Mouse (Mus musculus): ENCODE data around the gene Aoc2. TPM values are rescaled to one million over a fixed set of nuclear protein-coding genes. Genes with fewer than 3 reads are reported as not detected.

Aoc2 gene
- polyA plus RNA-seq, 1 experiment from 2014 or later = 1.0 TPM

- 69% methylated on average over 10 of the region's 10 CpGs for WGBS
- no peak for ATAC-seq (ENCODE audit: insufficient number of reproducible peaks, low FRiP score, low TSS enrichment, low read depth)
- no peak overlapping the region for H3K4me2 ChIP-seq
- H3K9ac ChIP-seq = no peak overlapping the region
- H3K27me3 ChIP-seq = no peaks in the 10 kb centered on the region
- H3K36me3 ChIP-seq = no peaks in the 10 kb centered on the region
- no peak overlapping the region for H3K27ac ChIP-seq
- no peak overlapping the region for H3K4me3 ChIP-seq
- no peaks in the 10 kb centered on the region for H3K9me3 ChIP-seq
- H3K4me1 ChIP-seq = peaks cover 3% of the 10 kb centered on the region; the same call in 1 of the 2 replicates
Measured at GRCm38 (mm10) chr11:101347083-101347775, 22.4 kb downstream of the Aoc2 start.

- H3K4me2 ChIP-seq = no peak overlapping the region
- no peak for ATAC-seq (ENCODE audit: insufficient number of reproducible peaks, low FRiP score, low TSS enrichment, low read depth)
- no peak overlapping the region for H3K27ac ChIP-seq
- H3K4me1 ChIP-seq = peaks cover 3% of the 10 kb centered on the region; the same call in 1 of the 2 replicates
- 66% methylated on average over 7 of the region's 7 CpGs for WGBS
- no peak overlapping the region for H3K9ac ChIP-seq
- H3K9me3 ChIP-seq = no peaks in the 10 kb centered on the region
- no peak overlapping the region for H3K4me3 ChIP-seq
- no peaks in the 10 kb centered on the region for H3K27me3 ChIP-seq
- no peaks in the 10 kb centered on the region for H3K36me3 ChIP-seq
Measured at GRCm38 (mm10) chr11:101348774-101349173, 23.9 kb downstream of the Aoc2 start.

GRCm38 (mm10) chr11:101349216-101349615 is 24.4 kb downstream of the Aoc2 start:
- Histone ChIP-seq H3K9me3 (no peaks in the 10 kb centered on the region), H3K27me3 (no peaks in the 10 kb centered on the region), H3K4me3 (no peak overlapping the region), H3K27ac (no peak overlapping the region), H3K36me3 (no peaks in the 10 kb centered on the region), H3K4me1 (peaks cover 3% of the 10 kb centered on the region; the same call in 1 of the 2 replicates), H3K4me2 (no peak overlapping the region), H3K9ac (no peak overlapping the region)
- ATAC-seq (ENCODE audit: insufficient number of reproducible peaks, low FRiP score, low TSS enrichment, low read depth) = no peak
- 60% methylated on average over 3 of the region's 3 CpGs for WGBS

GRCm38 (mm10) chr11:101351100-101351720 is 26.3 kb downstream of the Aoc2 start:
- no peak overlapping the region for H3K27ac ChIP-seq
- H3K36me3 ChIP-seq = no peaks in the 10 kb centered on the region
- 35% methylated on average over 11 of the region's 11 CpGs for WGBS
- H3K4me2 ChIP-seq = no peak overlapping the region
- no peak for ATAC-seq (ENCODE audit: insufficient number of reproducible peaks, low FRiP score, low TSS enrichment, low read depth)
- no peak overlapping the region for H3K9ac ChIP-seq
- H3K4me3 ChIP-seq = no peak overlapping the region
- no peaks in the 10 kb centered on the region for H3K27me3 ChIP-seq
- H3K4me1 ChIP-seq = peaks cover 3% of the 10 kb centered on the region; the same call in 1 of the 2 replicates
- H3K9me3 ChIP-seq = no peaks in the 10 kb centered on the region

- Histone ChIP-seq H3K9me3 (no peaks in the 10 kb centered on the region), H3K4me2 (no peak overlapping the region), H3K9ac (no peak overlapping the region), H3K4me1 (peaks cover 3% of the 10 kb centered on the region; the same call in 1 of the 2 replicates), H3K36me3 (no peaks in the 10 kb centered on the region), H3K4me3 (no peak overlapping the region), H3K27me3 (no peaks in the 10 kb centered on the region), H3K27ac (no peak overlapping the region)
- 33% methylated on average over 3 of the region's 3 CpGs for WGBS
- no peak for ATAC-seq (ENCODE audit: insufficient number of reproducible peaks, low FRiP score, low TSS enrichment, low read depth)
Measured at GRCm38 (mm10) chr11:101351721-101352111, 26.9 kb downstream of the Aoc2 start.

- 81% methylated on average over 12 of the region's 12 CpGs for WGBS
- ATAC-seq (ENCODE audit: insufficient number of reproducible peaks, low FRiP score, low TSS enrichment, low read depth) = no peak
- no peak overlapping the region for H3K4me2 ChIP-seq
- H3K4me1 ChIP-seq = peaks cover 3% of the 10 kb centered on the region; the same call in 1 of the 2 replicates
- no peak overlapping the region for H3K9ac ChIP-seq
- no peaks in the 10 kb centered on the region for H3K27me3 ChIP-seq
- no peak overlapping the region for H3K4me3 ChIP-seq
- H3K9me3 ChIP-seq = no peaks in the 10 kb centered on the region
- no peaks in the 10 kb centered on the region for H3K36me3 ChIP-seq
- no peak overlapping the region for H3K27ac ChIP-seq
Measured at GRCm38 (mm10) chr11:101353436-101353835, 28.6 kb downstream of the Aoc2 start.

GRCm38 (mm10) chr11:101354438-101355010 is 29.7 kb downstream of the Aoc2 start:
- H3K36me3 ChIP-seq = no peaks in the 10 kb centered on the region
- no peak overlapping the region for H3K27ac ChIP-seq
- peaks cover 3% of the 10 kb centered on the region; the same call in 1 of the 2 replicates for H3K4me1 ChIP-seq
- H3K9ac ChIP-seq = no peak overlapping the region
- ATAC-seq (ENCODE audit: insufficient number of reproducible peaks, low FRiP score, low TSS enrichment, low read depth) = no peak
- 83% methylated on average over 5 of the region's 5 CpGs for WGBS
- H3K9me3 ChIP-seq = no peaks in the 10 kb centered on the region
- H3K27me3 ChIP-seq = no peaks in the 10 kb centered on the region
- H3K4me3 ChIP-seq = no peak overlapping the region
- no peak overlapping the region for H3K4me2 ChIP-seq

- Histone ChIP-seq H3K36me3 (no peaks in the 10 kb centered on the region), H3K4me1 (peaks cover 5% of the 10 kb centered on the region; the same call in 1 of the 2 replicates), H3K27me3 (no peaks in the 10 kb centered on the region), H3K4me2 (no peak overlapping the region), H3K4me3 (no peak overlapping the region), H3K27ac (no peak overlapping the region), H3K9ac (no peak overlapping the region), H3K9me3 (no peaks in the 10 kb centered on the region)
- ATAC-seq (ENCODE audit: insufficient number of reproducible peaks, low FRiP score, low TSS enrichment, low read depth) = no peak
- 92% methylated on average over 2 of the region's 2 CpGs for WGBS
Measured at GRCm38 (mm10) chr11:101355916-101356315, 31.1 kb downstream of the Aoc2 start.

- no peaks in the 10 kb centered on the region for H3K36me3 ChIP-seq
- H3K27ac ChIP-seq = no peak overlapping the region
- H3K9ac ChIP-seq = no peak overlapping the region
- no peak for ATAC-seq (ENCODE audit: insufficient number of reproducible peaks, low FRiP score, low TSS enrichment, low read depth)
- no peaks in the 10 kb centered on the region for H3K9me3 ChIP-seq
- H3K27me3 ChIP-seq = no peaks in the 10 kb centered on the region
- 0 out of 2 replicates have a peak, but pooled peaks cover 2% of the 10 kb centered on the region for H3K4me1 ChIP-seq
- H3K4me3 ChIP-seq = no peak overlapping the region
- 83% methylated on average over 3 of the region's 3 CpGs for WGBS
- no peak overlapping the region for H3K4me2 ChIP-seq
Measured at GRCm38 (mm10) chr11:101357505-101358182, 32.8 kb downstream of the Aoc2 start.

- ATAC-seq (ENCODE audit: insufficient number of reproducible peaks, low FRiP score, low TSS enrichment, low read depth) = no peak
- Histone ChIP-seq H3K4me3 (no peak overlapping the region), H3K9ac (no peak overlapping the region), H3K36me3 (no peaks in the 10 kb centered on the region), H3K4me2 (no peak overlapping the region), H3K27me3 (no peaks in the 10 kb centered on the region), H3K9me3 (no peaks in the 10 kb centered on the region), H3K4me1 (0 out of 2 replicates have a peak, but pooled peaks cover 2% of the 10 kb centered on the region), H3K27ac (no peak overlapping the region)
- 59% methylated on average over 9 of the region's 9 CpGs for WGBS
Measured at GRCm38 (mm10) chr11:101359776-101360175, 34.9 kb downstream of the Aoc2 start.

- Histone ChIP-seq H3K9me3 (no peaks in the 10 kb centered on the region), H3K27ac (no peak overlapping the region), H3K4me2 (no peak overlapping the region), H3K9ac (no peak overlapping the region), H3K4me1 (0 out of 2 replicates have a peak, but pooled peaks cover 2% of the 10 kb centered on the region), H3K27me3 (no peaks in the 10 kb centered on the region), H3K36me3 (no peaks in the 10 kb centered on the region), H3K4me3 (no peak overlapping the region)
- 47% methylated on average over 3 of the region's 3 CpGs for WGBS
- ATAC-seq (ENCODE audit: insufficient number of reproducible peaks, low FRiP score, low TSS enrichment, low read depth) = no peak
Measured at GRCm38 (mm10) chr11:101360651-101361113, 35.8 kb downstream of the Aoc2 start.
